Mouse (Mus musculus): ENCODE data around the gene Ccnd1.

The Ccnd1 gene

GRCm38 (mm10) chr7:144938661-144939343 is 923 bp downstream of the Ccnd1 start:
- no peak for DNase-seq (ENCODE audit: low read depth, low spot score)

DNA sequence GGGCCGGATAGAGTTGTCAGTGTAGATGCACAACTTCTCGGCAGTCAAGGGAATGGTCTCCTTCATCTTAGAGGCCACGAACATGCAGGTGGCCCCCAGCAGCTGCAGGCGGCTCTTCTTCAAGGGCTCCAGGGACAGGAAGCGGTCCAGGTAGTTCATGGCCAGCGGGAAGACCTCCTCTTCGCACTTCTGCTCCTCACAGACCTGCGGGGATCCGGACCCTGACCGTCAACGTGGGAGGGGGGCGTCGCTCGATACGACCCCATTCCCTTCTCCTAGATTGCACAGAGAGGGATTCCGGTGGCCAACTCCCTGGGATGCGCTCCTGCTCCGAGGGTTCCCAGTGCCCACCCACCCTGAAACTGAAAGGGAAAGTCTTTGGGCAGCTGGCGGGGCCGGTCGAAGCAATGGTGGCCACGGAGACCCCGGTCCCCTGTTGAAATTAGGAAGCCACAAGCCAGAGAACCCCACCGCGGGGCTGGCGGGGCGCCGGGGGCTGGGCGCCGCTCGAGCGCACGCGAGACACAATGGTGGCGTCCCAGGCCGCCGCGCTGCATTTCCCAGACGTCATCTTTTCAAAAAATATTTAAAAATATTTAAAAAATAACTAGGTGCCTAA is 1.7 kb downstream of the Ccnd1 start:
- no peak for DNase-seq (ENCODE audit: low read depth, low spot score)

GRCm38 (mm10) chr7:144937490-144937889 is 2.2 kb downstream of the Ccnd1 start:
- no peak for DNase-seq (ENCODE audit: low read depth, low spot score)

DNA sequence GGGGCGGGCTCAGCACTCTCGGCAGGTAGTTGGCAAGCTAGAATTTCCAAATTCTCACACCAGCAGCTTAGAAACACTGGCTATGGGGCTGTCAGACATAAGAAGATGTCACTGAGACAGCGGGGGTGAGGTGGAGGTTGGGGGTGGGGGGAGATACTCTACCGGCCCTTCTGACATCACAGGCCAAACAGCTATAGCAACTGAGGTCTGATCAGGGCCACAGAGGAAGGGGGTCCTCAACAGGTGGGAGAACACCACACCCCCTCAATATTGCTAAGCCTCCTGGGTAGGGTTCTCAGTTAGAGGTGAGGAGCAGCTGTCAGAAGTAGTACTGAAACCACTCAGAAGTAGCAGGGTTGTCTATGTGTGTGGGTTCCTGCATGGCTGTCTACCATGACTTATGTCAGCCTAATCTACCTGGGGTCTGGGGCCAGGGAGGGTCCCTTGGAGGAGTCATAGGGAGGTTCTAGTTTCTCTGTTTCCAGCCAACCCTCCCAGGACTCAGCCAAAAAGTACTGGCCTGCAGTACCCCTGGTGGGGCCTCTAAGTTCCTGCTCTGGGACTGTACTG is 3.3 kb downstream of the Ccnd1 start:
- no peak for DNase-seq (ENCODE audit: low read depth, low spot score)

GRCm38 (mm10) chr7:144935563-144935962 is 4.2 kb downstream of the Ccnd1 start:
- no peak for DNase-seq (ENCODE audit: low read depth, low spot score)

DNA sequence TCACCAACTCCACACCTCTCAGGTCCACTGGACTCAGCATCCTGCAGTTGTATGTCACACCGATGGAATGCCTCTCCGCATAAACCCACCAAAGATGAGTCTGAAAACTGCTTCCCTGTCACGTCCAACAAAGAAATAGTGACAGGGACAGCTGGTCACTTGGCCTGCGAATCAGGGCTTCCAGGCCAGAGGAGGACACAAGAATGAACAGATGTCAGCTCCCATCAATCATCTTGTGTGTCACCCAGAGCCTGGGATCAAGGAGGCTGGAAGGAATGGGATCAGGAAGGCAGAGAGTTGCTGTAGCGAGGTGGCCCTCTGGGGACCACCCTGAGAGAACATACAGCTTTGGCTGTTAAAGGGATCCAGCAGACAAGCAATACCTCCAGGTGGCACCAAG is 4.8 kb downstream of the Ccnd1 start:
- DNase-seq (ENCODE audit: low read depth, low spot score) = no peak

DNA sequence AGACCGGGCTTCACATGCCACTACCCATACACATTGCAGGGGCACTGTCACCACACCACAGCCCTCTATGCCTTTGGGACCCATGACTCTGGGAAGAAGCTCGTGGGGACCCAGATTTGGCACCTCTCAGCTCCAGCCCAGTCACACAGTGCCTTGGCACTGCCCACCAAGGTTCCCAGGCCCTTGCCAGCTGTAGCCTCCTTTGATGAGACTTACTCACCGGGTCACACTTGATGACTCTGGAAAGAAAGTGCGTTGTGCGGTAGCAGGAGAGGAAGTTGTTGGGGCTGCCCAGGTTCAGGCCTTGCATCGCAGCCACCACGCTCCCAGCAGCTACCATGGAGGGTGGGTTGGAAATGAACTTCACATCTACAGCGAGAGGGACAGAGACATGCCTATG is 5.9 kb downstream of the Ccnd1 start:
- no peak for DNase-seq (ENCODE audit: low read depth, low spot score)

DNA sequence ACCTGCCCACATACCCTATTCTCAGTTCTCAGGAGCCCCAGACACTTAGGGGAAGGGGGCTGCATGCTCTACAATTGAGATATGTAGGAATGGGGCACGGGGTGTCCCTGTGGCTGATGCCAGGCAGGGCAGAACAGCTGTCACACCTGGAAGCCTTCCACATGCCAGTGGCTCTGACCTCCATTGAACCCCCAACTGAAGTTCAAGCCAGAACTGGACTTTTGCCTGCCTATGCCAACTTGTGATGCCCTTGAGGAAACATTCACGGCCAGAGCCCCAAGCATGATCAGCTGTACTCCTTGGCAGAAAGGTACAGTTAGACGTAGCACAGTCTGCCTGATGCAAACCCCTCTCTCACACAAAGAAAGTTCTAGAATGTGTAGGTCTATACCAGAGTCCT is 6.4 kb downstream of the Ccnd1 start:
- DNase-seq (ENCODE audit: low read depth, low spot score) = no peak

- DNase-seq (ENCODE audit: low read depth, low spot score) = no peak
Measured at GRCm38 (mm10) chr7:144932389-144932937, 7.3 kb downstream of the Ccnd1 start.

DNA sequence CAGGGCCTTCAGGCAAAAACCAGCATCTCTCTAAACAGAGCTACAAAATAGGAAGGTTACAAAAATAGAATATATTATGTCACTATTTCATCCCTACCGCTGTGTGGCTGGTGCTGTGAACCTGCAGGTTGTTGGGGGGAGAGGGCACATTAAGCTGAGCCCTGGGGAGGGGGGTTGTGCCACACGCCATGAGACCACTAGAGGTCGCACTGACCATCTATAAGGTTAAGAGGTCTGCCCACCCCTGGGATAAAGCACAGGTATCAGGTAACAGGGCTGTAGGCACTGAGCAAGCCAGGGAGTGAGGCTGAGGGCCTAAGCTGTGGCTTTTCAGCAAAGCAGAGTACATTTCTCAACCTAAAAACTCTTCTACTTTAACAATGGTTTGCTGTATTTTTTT is 7.9 kb downstream of the Ccnd1 start:
- DNase-seq (ENCODE audit: low read depth, low spot score) = no peak

GRCm38 (mm10) chr7:144929931-144930330 is 9.8 kb downstream of the Ccnd1 start:
- no peak for DNase-seq (ENCODE audit: low read depth, low spot score)

GRCm38 (mm10) chr7:144929506-144929905 is 10.2 kb downstream of the Ccnd1 start:
- DNase-seq (ENCODE audit: low read depth, low spot score) = no peak

DNA sequence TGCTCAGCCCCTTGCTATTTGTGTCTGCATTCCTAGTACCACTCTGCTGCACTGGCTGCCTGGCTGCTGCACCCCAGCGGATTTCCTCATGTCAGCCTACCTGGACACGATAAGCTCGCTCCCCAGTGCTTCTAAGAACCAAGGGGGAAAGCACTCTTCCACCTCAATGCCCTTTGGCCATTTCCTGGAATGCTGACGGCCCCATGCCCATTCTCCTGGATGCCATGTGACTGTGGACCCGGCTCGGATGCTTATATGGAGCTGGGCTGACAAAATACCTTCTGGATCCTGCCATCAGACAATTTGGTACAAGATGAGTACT is 10.9 kb downstream of the Ccnd1 start:
- DNase-seq (ENCODE audit: low read depth, low spot score) = no peak

DNA sequence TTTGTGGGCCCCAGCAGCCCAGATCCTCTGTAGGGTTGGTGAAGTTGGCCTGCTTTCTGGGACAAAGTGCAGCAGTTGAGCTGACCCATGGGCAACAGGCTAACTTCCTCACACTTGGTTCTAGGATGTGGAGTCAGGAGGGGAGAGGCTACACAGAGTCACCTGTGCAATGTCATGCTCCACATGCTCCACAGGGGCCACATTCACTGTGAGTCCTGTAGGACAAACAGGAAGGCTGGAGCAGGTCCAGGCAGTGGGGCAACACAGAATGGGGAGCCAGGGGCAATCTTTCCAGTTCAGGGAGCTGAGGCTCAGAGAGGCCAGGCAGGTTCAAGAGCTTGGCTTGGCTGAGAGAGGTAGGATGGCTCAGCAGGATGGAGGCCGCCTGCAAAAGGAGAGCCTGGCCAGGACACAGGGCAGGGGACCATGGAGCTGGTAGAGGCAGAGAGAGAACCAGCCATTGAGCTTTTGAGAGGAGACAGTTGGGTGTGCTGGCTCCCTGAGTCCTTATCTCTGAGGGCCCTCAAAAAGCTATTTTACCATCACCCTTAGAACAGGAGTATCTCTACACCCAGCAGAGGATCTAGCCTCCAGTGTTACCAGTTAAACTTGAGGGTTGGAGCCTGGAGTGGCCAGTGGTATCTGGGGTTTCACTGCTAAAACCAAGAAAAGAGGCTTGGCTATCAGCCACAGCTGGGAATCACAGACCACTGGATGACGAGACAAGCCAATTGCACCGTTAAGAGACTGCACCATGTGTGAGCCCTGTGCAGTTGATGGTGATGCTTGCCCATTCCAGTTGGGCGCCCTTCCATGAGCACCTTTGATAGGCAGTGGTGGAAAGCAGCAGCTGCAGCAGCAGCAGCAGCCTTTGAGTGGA is 11.5 kb downstream of the Ccnd1 start:
- no peak for DNase-seq (ENCODE audit: low read depth, low spot score)

GRCm38 (mm10) chr7:144927591-144927990 is 12.1 kb downstream of the Ccnd1 start:
- DNase-seq (ENCODE audit: low read depth, low spot score) = no peak

GRCm38 (mm10) chr7:144918823-144919222 is 20.9 kb downstream of the Ccnd1 start:
- DNase-seq (ENCODE audit: low read depth, low spot score) = no peak

DNA sequence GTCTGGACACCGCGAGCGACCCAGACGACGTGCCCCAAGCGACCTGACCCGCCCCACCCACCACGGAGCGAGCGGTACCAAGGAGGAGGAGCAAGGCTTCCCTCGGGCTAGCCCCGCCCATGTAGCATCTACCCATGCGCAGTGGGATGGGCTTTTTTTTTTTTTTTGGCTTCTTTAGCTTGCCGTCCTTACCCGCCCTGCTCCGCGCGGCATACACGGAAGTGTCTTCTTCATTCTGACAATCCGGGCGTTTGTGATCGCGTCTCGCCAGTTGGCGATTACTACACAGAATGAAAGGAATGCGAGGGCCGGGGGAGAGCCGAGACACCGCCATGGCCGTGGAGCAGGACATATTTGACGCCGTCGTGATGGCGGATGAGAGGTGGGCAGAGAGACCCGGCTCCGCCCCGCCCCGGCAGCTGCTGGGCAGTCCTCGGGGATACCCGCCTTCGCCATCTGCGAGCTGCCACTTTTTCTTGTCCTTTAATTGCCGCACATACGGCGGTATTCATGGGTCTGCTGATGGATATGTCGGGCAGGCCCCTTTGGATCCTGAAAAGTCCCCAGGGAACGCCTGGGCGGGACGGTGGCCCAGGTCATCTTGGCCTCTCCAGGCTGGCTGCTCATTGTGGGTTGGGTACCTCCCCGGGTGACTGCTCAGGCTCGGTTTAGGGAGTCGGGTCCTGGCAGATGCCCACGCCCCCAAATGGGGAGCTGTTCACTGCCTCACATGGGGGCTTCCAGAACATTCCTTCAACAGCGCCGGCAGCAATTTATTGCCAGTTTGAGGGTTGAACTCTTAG is 24.6 kb downstream of the Ccnd1 start, which contains the start of gene LTO1:
LTO1 (plus strand) TSS at position 153 of the 803 bp plus-strand sequence.
- DNase-seq (ENCODE audit: low read depth, low spot score) = peak; percentile 87

DNA sequence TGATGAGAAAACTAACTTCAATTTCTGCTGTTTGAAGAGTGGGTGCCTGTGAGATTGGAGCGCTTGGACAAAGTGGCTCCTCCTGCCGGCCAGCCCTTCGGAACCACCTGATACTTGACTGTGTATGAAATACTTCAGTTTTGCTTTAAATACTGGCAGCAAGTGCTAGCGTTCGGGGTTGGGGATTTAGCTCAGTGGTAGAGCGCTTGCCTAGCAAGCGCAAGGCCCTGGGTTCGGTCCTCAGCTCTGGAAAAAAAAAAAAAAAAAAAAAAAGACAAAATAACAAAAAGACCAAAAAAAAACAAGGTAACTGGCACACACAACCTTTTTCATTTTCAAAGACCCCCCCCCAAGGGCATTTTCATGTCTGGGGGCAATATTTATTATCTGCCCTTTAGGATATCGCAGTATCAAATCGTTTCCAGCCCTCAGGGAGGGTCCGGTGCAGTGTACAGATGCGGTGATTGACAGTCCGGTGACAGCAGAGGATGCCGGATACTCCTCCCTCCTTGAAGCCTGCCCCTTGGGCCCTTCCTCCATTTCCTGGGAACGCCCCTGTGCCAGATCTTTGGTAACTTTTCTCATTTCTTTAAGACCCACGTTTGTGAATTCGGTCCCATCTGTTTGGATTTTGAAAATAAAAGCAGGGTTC is 25.3 kb downstream of the Ccnd1 start:
- no peak for DNase-seq (ENCODE audit: low read depth, low spot score)

GRCm38 (mm10) chr7:144912897-144913296 is 26.8 kb downstream of the Ccnd1 start:
- no peak for DNase-seq (ENCODE audit: low read depth, low spot score)

- DNase-seq (ENCODE audit: low read depth, low spot score) = no peak
Measured at GRCm38 (mm10) chr7:144911121-144911520, 28.6 kb downstream of the Ccnd1 start.

- DNase-seq (ENCODE audit: low read depth, low spot score) = no peak
Measured at GRCm38 (mm10) chr7:144908705-144909104, 31.0 kb downstream of the Ccnd1 start.
